Mouse (Mus musculus): ENCODE data around the gene Irf2bp2. TPM values are rescaled to one million over a fixed set of nuclear protein-coding genes. Genes with fewer than 3 reads are reported as not detected.
"Not testable (repeated sequence)": the region's sequence is repeated elsewhere in the genome, so short reads cannot be mapped to it uniquely, and the experiment has no call there.

The Irf2bp2 gene
- total RNA-seq, 2 experiments from 2014 or later = 54.3 to 63.3 TPM

GRCm38 (mm10) chr8:126603241-126603947 is 9.6 kb upstream of the Irf2bp2 start:
- intact Hi-C loops (cut with DNase I) = no loop called here
- no peak for DNase-seq (ENCODE audit: low spot score in 2 of 2)

- no peak for DNase-seq (ENCODE audit: low spot score in 2 of 2)
- intact Hi-C loops (cut with DNase I) = no loop called here
These were observed 8.9 kb upstream of the Irf2bp2 start for GRCm38 (mm10) chr8:126602641-126603040.

- intact Hi-C loops (cut with DNase I) = no loop called here
- no peak for DNase-seq (ENCODE audit: low spot score in 2 of 2)
These were observed 7.5 kb upstream of the Irf2bp2 start for GRCm38 (mm10) chr8:126601325-126601724.

GRCm38 (mm10) chr8:126600816-126601243 is 7.0 kb upstream of the Irf2bp2 start:
- intact Hi-C loops (cut with DNase I) = no loop called here
- DNase-seq (ENCODE audit: low spot score in 2 of 2) = no peak

- intact Hi-C loops (cut with DNase I); DNase-seq (ENCODE audit: low spot score in 2 of 2): not testable (repeated sequence)
These were observed 6.6 kb upstream of the Irf2bp2 start for GRCm38 (mm10) chr8:126600388-126600787.

- no peak for DNase-seq (ENCODE audit: low spot score in 2 of 2)
- intact Hi-C loops (cut with DNase I) = no loop called here
These were observed 5.5 kb upstream of the Irf2bp2 start for GRCm38 (mm10) chr8:126599297-126599696.

GRCm38 (mm10) chr8:126598218-126598617 is 4.4 kb upstream of the Irf2bp2 start:
- DNase-seq (ENCODE audit: low spot score in 2 of 2) = no peak
- intact Hi-C loops (cut with DNase I) = no loop called here

GRCm38 (mm10) chr8:126596721-126597120 is 2.9 kb upstream of the Irf2bp2 start:
- DNase-seq (ENCODE audit: low spot score in 2 of 2) = no peak
- intact Hi-C loops (cut with DNase I) = no loop called here

GRCm38 (mm10) chr8:126596097-126596634 is 2.4 kb upstream of the Irf2bp2 start:
- intact Hi-C loops (cut with DNase I) = no loop called here
- peak; percentile 84 to 87 for DNase-seq (ENCODE audit: low spot score in 2 of 2)

GRCm38 (mm10) chr8:126595204-126596061 is 1.6 kb upstream of the Irf2bp2 start:
- intact Hi-C loops (cut with DNase I) = loop anchor here (1.0 to 2.0 kb wide), 2 partner anchors 99 to 244 kb away; no protein-coding TSS in a partner anchor
- DNase-seq (ENCODE audit: low spot score in 2 of 2) = peak; percentile 51 to 53

GRCm38 (mm10) chr8:126594481-126595000 is 755 bp upstream of the Irf2bp2 start:
- peak; percentile 99 for DNase-seq (ENCODE audit: low spot score in 2 of 2)
- intact Hi-C loops (cut with DNase I) = loop anchor here (1.0 to 5.0 kb wide), 6 partner anchors 10 to 163 kb away; no protein-coding TSS in a partner anchor

GRCm38 (mm10) chr8:126592771-126593571 is 815 bp downstream of the Irf2bp2 start:
- intact Hi-C loops (cut with DNase I) = loop anchor here (5.0 kb wide), 3 partner anchors 76 to 164 kb away; no protein-coding TSS in a partner anchor
- DNase-seq (ENCODE audit: low spot score in 2 of 2) = peak; percentile 57 to 59

GRCm38 (mm10) chr8:126592381-126592770 is 1.4 kb downstream of the Irf2bp2 start:
- peak; percentile 54 to 62 for DNase-seq (ENCODE audit: low spot score in 2 of 2)
- intact Hi-C loops (cut with DNase I) = loop anchor here (5.0 kb wide), 3 partner anchors 75 to 165 kb away; no protein-coding TSS in a partner anchor

GRCm38 (mm10) chr8:126591821-126592268 is 1.9 kb downstream of the Irf2bp2 start:
- intact Hi-C loops (cut with DNase I) = loop anchor here (5.0 kb wide), 3 partner anchors 75 to 165 kb away; no protein-coding TSS in a partner anchor
- peak; percentile 43 to 55 for DNase-seq (ENCODE audit: low spot score in 2 of 2)

GRCm38 (mm10) chr8:126591141-126591820 is 2.5 kb downstream of the Irf2bp2 start:
- intact Hi-C loops (cut with DNase I) = loop anchor here (5.0 kb wide), 3 partner anchors 74 to 166 kb away; no protein-coding TSS in a partner anchor
- DNase-seq (ENCODE audit: low spot score in 2 of 2) = peak; percentile 51 to 61

GRCm38 (mm10) chr8:126590599-126590998 is 3.2 kb downstream of the Irf2bp2 start:
- intact Hi-C loops (cut with DNase I) = loop anchor here (5.0 kb wide), 3 partner anchors 73 to 167 kb away; no protein-coding TSS in a partner anchor
- no peak for DNase-seq (ENCODE audit: low spot score in 2 of 2)

- intact Hi-C loops (cut with DNase I) = loop anchor here (5.0 kb wide), 3 partner anchors 73 to 167 kb away; no protein-coding TSS in a partner anchor
- peak; percentile 55 for DNase-seq (ENCODE audit: low spot score in 2 of 2)
These were observed 3.7 kb downstream of the Irf2bp2 start for GRCm38 (mm10) chr8:126590024-126590529.

- no peak for DNase-seq (ENCODE audit: low spot score in 2 of 2)
- intact Hi-C loops (cut with DNase I) = loop anchor here (5.0 kb wide), 3 partner anchors 72 to 168 kb away; no protein-coding TSS in a partner anchor
These were observed 4.2 kb downstream of the Irf2bp2 start for GRCm38 (mm10) chr8:126589507-126590023.

Data from left cerebral cortex, postnatal 36 days (tissue).